Mouse (Mus musculus) hematopoietic stem cell, adult 5-6 weeks (primary cell): ENCODE measurements around the gene Slc22a14. TPM values are rescaled to one million over a fixed set of nuclear protein-coding genes. Genes with fewer than 3 reads are reported as not detected.
"Not testable (repeated sequence)": the region's sequence is repeated elsewhere in the genome, so short reads cannot be mapped to it uniquely, and the experiment has no call there.

Source experiments
- ATAC-seq, 2 experiments: fragments of 125-278 bp in 1 of 2; replicated peaks in 1 of 2; 2 replicates each; pipeline ENCODE4 v1.8.0; 2016 to 2017; ENCODE audit warnings: inconsistent platforms in 2 of 2, mild to moderate bottlenecking in 2 of 2, moderate number of reproducible peaks in 2 of 2, low read depth in 1 of 2, moderate TSS enrichment in 1 of 2; ENCODE audit not compliant: low FRiP score in 2 of 2, poor library complexity in 2 of 2, severe bottlenecking in 2 of 2, insufficient read depth in 1 of 2, low TSS enrichment in 1 of 2
- total RNA-seq: library from RNA; stranded (forward); fragments of 172-1452, 232-1000 nt; gene quantifications from 2 replicates; pipeline ENCODE4 v1.2.3, GENCODE M21; 2017

Slc22a14 gene
- not detected in 2 replicates for total RNA-seq

DNA sequence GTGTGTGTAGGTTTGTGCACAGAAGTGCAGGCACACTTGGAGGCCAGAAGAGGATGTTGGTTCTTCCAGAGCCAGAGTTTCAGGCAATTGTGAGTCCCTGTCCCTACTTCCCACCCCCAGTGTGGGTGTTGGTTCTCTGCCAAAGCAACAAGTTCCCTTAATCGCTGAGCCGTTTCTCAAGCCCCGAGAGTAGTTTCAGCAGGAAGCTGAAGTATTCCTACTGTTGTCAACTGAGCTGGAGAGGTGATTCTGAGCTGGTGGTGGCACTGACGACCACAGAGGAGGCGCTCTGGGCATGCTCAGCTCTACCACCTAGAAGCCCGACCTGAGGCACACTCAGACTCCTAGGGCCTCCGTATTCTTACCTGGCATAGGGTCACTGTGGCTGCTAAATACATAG, at the start of gene Slc22a14:
Gene Slc22a14 (minus strand): TSS at position 270 of the 400 bp plus-strand sequence.
- peak; percentile 39 to 57; a peak in 2 of 4 replicates for ATAC-seq

DNA sequence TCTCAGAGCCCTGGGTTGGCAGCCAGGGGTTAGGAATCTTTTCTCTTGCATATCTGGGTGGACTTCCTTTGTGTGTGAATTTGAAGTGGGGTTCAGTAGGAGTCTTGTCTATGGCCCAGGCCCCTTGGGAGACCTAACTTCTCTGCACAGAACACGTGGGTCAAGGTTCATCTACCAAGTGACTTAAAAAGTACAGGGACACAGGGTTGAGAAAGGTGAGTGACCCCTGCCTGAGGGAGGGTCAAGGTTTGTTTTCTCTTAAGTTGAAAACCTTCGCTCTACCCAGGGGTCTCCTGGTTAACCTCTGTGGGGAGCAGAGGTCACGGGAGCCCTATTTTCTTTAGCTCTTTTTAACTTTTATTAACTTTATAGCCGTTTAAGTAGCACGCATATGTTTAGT, 44.5 kb upstream of the Slc22a14 start:
- no peak for ATAC-seq

DNA sequence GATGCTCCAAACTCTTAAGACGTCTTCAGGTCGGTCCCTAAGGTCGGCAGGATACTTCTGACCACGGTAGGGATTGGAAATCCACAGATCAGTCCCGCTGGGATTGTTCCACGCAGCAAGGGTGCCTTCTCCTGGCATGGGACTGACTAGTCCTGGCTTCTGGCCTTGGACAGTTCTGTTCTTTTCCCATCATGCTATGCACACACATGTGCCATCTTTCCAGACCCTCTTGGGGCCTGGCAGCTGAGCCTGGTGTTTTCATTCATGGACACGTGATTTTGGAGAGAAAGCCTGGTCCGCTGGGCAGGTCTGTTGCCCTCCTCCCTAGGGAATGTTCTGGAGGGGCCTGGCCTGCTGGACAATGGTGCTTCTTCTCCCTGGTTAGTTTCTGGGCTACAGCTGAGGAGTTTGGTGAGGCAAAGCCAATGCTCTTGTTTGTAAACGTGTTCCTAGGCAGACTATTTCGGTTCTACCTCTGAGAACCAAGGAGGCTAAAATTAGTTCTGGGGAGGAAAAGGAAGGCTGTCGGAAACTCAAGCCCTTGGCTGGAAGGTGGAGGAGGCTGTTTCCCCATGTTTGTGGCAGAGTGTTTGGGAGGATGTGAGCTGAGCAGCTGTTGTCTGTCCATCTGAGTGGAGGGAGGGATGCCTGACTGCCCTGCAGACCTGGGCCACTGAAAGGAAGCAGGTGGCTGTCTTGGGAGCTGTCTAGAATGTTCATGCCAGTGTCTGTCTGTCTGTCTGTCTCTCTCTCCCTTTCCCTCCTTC, 43.7 kb upstream of the Slc22a14 start:
- no peak for ATAC-seq

DNA sequence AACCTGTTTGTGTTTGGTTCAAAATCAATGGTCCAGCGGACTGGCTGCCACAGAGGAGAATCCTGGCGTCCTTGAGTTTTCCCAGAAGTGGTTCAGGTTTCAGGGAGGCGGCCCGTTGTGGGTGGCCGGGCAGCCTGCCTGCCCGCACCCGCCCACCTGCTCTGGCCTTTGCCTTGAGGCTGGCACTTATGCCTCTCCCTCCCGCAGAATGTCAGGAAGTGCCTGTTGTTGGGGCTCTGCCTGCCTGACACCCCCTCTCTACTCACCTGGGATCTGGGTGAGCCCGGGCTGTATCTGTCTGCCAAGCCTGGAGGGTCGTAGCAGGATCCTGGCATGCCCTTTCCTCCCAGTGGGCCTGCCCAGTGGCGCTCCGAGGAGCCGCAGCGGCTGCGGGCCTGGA, 42.5 kb upstream of the Slc22a14 start:
- ATAC-seq: no peak

DNA sequence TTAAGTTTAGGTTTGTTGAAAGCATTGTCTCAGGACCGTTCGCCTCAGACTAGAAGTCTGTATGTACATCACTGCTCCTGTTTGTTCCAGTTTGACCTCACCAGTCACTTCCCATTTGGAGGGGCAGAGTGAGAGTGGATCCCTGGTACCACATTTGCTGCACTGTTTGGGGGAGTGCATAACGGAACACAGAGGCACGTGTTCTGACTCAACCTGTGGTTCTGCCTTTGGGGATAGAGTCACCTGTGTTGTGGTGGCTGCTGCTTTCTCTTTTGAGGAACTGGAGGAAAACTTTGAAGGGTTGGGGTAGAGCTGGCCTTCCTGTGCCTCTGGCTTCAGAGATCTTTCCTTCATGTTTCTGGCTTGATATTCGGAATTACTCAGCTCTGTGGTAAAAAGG, 38.7 kb upstream of the Slc22a14 start:
- peak; percentile 51 to 60 for ATAC-seq

DNA sequence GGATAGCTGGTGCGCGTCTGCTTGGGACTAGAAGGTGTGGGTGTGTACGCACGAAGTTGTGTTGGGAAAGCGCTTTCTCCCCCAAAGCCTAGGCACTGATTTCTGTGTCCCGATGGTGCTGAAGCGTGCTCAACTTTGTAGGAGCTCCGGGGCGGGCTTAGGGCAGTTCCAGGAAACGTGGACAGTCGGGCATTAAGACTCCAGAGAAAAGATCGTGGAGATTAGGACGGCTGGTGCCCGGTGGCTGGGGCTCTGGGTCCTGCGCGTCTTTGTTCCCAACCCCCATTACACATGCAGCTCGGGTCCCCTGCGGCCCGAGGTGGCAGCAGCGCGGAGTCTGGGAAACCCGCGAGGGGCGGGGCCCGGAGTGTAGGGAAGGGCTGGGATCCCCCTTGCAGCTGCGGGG, 37.9 kb upstream of the Slc22a14 start:
- ATAC-seq: no peak

DNA sequence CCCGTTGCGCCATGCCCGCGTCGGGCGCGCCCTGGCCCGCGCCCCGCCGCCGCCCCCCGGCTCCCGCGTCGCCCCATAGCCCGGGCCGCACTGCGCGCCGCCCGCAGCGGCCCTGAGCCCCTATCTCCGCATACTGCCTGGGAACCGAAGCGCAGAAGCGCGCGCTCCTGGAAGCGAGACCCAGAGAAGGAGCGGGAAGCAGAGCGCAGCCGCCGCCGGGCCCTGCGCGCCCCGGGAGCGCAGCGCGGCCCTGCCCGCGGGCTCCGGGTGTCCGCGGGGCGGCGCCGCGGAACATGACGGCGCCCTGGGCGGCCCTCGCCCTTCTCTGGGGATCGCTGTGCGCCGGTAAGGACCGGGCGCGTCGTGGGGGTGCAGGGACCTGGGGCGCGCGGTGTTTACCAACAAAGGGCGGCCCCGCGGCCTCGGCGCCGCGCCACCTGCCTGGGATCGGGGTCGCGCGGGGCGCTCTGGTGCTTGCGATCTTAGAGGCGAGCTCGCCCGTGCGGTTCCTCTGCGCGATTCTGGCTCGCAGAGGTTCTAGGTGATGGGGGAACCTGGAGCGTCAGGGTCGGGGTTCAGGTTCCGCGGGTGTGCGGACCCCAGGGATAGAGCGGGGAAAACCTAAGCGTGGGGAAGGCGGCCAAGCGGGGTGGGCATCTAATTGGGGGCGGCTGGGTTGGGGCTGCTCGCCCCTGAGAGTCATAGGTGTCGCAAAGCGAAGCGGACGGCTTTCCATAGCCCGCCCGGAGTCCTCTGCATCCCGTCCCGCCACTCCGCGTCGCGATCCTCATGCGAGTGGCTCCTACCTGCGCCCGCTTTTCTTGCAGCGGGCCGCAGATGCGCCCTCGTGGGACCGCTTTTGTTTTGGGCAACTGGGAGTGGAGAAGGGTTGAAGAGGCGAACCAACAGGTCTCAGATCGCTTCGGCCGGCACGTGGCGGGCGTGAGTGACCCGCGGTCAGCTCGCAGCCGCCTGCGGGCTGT, 37.2 kb upstream of the Slc22a14 start:
- ATAC-seq: no peak

DNA sequence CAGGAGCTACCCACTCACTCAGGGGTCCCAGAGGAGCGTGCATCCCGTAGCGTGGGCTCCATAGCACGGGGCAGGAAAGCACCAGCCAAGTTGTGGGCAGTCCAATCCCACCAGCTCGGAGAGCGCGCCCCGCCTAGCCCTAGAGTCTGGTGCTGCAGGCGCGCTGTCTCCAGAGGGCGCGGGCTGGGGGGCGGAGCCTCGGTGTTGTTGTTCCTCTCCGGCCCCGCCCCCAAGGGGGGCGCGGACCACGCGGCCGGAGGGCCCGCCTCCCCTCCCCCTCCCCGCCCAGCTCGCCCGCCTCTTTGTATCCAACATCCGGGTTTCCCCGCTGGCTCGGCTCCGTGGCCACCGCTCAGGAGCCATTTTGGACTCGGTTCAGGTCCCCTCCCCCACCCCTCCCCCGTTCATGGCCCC, 36.5 kb upstream of the Slc22a14 start, which contains the start of gene Acvr2b:
Gene Acvr2b (plus strand): TSS at position 318 of the 414 bp plus-strand sequence.
- ATAC-seq: peak; percentile 75 to 79

DNA sequence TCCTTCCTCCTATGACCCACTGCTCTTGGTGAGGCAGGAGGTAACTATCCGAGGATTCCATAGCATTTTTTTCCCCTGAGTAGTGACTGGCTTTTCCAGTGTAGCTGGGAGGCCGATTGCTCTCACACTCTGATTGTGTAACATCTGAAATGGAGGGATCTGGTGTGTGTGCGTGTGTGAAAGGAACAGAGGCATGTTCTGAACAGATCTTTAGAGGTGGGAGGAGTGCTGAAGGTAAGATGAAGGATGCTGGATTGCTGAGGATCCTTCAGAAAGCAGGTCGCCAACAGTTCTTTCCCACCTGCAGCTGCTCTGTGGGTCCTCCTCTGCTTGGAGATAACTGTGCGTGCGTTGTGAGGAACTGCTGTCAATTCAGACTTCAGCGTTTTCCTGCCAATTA, 36.0 kb upstream of the Slc22a14 start:
- ATAC-seq: peak in 1 of 2 experiments; percentile 13; a peak in 1 of 4 replicates

DNA sequence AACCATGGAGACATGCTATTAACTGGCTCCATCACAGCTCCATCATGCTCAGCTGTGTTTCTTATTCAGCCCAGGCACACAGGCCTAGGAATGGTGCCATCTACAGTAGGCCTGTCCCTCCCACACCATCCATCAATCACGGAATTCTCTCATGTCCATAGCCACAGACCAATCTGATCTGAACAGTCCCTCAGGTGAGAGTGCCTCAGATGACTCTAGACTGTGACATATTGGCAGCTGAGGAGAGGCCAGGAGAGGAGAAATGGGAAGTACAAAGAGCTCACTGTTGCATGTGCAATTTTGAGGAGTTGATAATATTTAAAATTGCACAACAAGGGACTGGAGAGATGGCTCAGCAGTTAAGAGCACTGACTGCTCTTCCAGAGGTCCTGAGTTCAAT, 29.5 kb upstream of the Slc22a14 start:
- ATAC-seq: no peak

DNA sequence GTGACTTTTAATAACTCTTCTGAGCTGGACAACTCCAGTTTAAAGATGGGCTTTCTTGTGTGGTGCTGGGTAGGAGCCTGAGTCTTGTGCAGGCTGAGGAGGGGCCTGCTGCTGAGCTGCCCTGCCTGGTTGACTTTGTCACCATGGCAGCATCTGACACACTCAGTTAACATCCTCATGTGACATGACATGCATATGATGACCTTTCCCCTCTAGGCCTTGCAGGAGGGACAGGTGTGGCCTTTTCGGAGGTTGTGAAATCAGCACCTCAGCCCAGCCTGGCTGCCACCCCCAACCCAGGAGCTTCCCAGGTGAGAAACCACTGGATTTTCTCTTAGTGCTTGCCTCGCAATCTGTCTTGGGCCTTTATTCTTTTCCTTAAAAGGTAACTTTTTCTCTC, 24.9 kb upstream of the Slc22a14 start:
- ATAC-seq: no peak

DNA sequence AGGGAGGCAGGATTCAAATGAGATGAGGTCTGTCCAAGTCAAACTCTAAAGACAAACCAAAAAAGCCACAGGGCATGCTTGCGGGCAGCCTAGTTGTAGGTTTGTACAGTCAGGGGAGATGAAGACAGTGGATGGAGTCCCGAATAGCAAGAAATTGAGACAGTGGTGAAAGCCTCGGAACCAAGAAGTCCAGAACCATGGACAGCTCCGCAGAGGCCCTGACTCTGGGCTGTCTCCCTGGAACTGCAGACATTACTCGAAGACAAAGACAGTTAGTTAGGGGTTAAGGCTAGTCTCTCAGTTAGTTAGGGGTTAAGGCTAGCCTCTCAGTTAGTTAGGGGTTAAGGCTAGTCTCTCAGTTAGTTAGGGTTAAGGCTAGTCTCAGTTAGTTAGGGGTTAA, 23.6 kb upstream of the Slc22a14 start:
- ATAC-seq: no peak

DNA sequence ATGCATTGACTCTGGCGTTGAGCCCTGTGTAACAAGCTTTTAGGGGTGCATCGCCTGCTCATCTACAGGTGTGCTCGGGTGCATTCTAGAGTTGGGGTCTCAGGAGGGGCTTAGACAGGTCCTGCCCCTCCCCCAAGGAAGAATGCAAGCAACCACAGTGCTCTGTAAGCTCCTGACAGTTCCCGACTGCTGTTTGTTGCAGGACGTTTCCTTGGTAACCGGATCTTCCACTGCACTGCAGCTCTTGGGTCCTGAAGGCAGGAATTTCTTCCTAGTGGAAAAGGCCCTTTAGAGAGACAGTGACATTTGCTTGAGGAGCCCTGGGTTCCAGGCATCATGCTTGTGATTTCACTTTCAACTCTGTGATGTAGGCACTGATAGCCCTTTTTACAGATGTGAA, 17.2 kb upstream of the Slc22a14 start:
- no peak for ATAC-seq

DNA sequence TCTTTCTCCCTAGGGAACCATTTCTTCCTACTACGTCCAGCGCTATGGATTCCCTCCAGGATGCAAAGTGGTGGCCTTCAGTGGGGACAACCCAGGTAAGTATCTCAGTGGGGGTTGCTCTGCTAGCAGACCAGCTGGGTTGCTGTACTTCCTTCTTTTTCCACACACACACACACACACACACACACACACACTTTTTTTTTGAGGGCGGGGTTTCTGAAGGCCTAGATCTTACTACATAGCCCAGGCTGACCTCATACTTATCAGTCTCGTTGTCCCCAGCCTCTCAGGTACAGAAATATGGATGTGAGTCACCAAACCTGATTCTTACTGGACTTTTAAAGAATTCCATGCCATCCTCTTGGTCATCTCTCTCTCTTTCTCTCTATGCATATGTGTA, 12.9 kb upstream of the Slc22a14 start:
- ATAC-seq: no peak; a peak in 1 of 4 replicates

DNA sequence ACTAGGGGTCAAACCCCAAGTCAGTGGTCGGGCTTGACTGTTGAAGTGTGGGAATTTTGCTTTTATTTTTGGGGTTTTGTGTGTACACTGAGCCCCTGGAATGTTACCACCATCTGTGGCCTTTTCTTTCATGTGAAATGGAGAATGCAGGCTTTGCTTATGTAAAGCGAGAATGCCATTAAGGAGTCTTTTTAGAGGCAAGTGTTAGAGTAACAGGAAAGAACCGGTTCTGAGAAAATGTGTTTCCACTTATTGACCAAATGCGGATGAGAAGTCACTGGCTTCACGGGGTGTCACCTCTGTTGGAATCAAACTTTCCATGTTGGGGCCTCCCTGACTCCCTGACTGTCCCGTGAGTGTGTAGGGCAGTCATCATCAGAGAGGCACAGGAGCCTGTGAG, 10.2 kb upstream of the Slc22a14 start:
- ATAC-seq: no peak

DNA sequence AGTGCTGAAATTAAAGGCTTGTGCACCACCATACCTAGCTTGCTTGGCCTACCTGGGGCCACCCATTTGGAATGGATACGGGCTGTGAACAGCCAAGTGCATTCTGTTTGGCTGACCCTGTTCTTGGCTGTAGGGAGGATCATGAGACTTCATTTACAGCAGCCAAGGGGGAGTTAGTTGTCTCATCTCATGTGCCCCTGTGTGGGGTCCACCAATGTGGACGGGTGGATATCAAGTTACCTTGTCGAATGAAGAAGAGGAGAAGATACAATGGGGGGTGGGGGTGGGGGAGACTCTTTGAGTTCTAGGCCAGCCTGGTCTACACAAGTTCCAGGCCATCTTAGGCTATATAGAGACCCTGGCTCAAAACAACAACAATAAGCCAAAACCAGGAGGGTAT, 9.7 kb upstream of the Slc22a14 start:
- ATAC-seq: no peak

DNA sequence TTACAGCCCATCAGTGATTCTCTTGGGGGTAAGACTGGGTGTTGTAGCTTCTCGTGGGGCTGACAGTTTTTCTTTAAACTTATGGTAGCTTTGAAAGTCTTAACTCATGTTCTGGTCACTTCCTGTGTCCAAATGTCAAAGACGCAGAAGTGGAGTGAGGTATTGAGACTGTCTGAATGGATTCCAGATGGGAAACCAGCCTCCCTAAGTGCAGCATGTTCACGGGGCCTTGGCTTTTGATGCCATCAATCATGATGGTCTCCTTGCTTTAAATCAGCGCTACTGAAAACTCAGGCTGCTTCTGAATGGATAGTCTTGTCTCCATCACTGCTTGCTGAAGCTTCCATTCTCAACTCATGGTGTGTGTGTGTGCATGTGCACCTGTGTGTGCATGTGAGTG, 5.9 kb upstream of the Slc22a14 start:
- ATAC-seq: no peak

DNA sequence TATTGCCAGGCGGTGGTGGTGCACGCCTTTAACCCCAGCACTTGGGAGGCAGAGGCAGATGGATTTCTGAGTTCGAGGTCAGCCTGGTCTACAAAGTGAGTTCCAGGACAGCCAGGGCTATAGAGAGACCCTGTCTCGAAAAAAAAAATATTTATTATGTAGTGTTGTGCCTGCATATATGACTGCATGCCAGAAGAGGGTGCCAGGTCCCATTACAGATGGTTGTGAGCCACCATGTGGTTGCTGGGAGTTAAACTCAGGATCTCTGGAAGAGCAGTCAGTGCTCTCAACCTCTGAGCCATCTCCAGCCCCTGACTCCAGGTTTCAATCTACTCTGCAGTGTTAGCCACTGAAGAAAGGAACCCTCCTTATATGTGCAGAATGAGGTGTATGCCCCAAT, 5.4 kb upstream of the Slc22a14 start:
- not testable (repeated sequence) for ATAC-seq
